Mouse (Mus musculus) midbrain, embryonic 11.5 days (tissue): ENCODE results near the gene Dnase2b. TPM values are rescaled to one million over a fixed set of nuclear protein-coding genes. Genes with fewer than 3 reads are reported as not detected.

Source experiments
- ATAC-seq: fragments of 200-750 bp; cut with Nextera tagmentation; 2 replicates; pipeline ENCODE4 v1.8.0; 2017; ENCODE audit warnings: moderate TSS enrichment, moderate library complexity; ENCODE audit not compliant: low FRiP score
- DNase-seq: peaks from one replicate; pipeline ENCODE4 v3.0.0; 2015; ENCODE audit warnings: low spot score; ENCODE audit errors: missing footprints
- H3K27ac ChIP-seq: fragments of 300-500 bp; sonication (generic); 2 replicates; pipeline ENCODE4 v1.5.1; 2014; ENCODE audit warnings: low read depth, low read length
- H3K27me3 ChIP-seq: fragments of 300-500 bp; sonication (generic); 2 replicates; pipeline ENCODE4 v1.6.1; 2014; ENCODE audit warnings: mild to moderate bottlenecking, low read length, moderate library complexity, mixed read lengths; ENCODE audit not compliant: control insufficient read depth, insufficient read depth
- H3K36me3 ChIP-seq: fragments of 300-500 bp; sonication (generic); 2 replicates; pipeline ENCODE4 v1.6.1; 2014; ENCODE audit warnings: mild to moderate bottlenecking, low read length, moderate library complexity, mixed read lengths; ENCODE audit not compliant: control insufficient read depth, insufficient read depth
- H3K4me1 ChIP-seq: fragments of 300-500 bp; sonication (generic); 2 replicates; pipeline ENCODE4 v1.6.1; 2014; ENCODE audit warnings: low read length; ENCODE audit not compliant: control insufficient read depth, insufficient read depth
- H3K4me2 ChIP-seq: fragments of 300-500 bp; sonication (generic); 2 replicates; pipeline ENCODE4 v1.6.1; 2014; ENCODE audit warnings: mild to moderate bottlenecking, moderate library complexity
- H3K4me3 ChIP-seq: fragments of 300-500 bp; sonication (generic); 2 replicates; pipeline ENCODE4 v1.5.1; 2014; ENCODE audit warnings: low read depth, low read length
- H3K9ac ChIP-seq: fragments of 300-500 bp; sonication (generic); 2 replicates; pipeline ENCODE4 v1.6.1; 2014; ENCODE audit warnings: low read length
- H3K9me3 ChIP-seq: fragments of 300-500 bp; sonication (generic); 2 replicates; pipeline ENCODE4 v1.6.1; 2016; ENCODE audit warnings: low read length; ENCODE audit not compliant: control insufficient read depth
- WGBS: fragments of 180-500 bp; shearing (Covaris S2); extraction: QIAGEN DNeasy Blood & Tissue Kit; methylation state at CpG from one replicate; pipeline ENCODE4 v1.1.7; 2014; 5-methylcytosine and 5-hydroxymethylcytosine counted together
- polyA plus RNA-seq: library from polyadenylated mRNA; unstranded; fragments of >200 nt; fragmentation: Nextera tagmentation; extraction: Ambion mirVana; gene quantifications from 2 replicates; pipeline ENCODE4 v1.2.1, GENCODE M21; 2014

The Dnase2b gene
- polyA plus RNA-seq, 1 experiment from 2014 or later: not detected

DNA sequence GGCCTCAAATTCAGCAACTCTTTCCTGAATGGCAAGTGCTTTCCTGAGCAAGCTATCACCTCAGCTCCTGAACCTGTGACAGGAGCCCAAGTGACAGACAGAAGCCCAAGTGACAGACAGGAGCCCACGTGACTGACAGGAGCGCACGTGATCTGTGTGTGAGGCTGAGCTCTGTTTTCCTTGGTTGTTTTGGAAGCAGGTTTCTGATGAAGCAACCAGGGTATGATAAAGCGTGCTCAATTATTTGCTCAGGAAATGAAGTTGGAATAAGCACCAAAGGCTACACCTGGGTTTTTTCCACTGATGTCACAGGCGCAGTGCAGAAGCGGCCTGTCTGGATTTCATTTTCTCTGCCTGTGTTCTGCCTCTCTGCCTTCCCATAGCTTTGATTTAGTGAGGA is 25.9 kb downstream of the Dnase2b start:
- DNase-seq: no peak
- Histone ChIP-seq H3K27me3 (no peaks in the 10 kb centered on the region), H3K4me1 (no peaks in the 10 kb centered on the region), H3K4me2 (no peak overlapping the region), H3K9ac (no peak overlapping the region), H3K36me3 (no peaks in the 10 kb centered on the region), H3K4me3 (no peak overlapping the region), H3K9me3 (no peaks in the 10 kb centered on the region), H3K27ac (no peak overlapping the region)
- no peak for ATAC-seq
- WGBS: 84% methylated on average over 6 of the region's 6 CpGs

- DNase-seq (no peak), ATAC-seq (no peak)
- Histone ChIP-seq H3K9ac (no peak overlapping the region), H3K9me3 (no peaks in the 10 kb centered on the region), H3K36me3 (no peaks in the 10 kb centered on the region), H3K27me3 (no peaks in the 10 kb centered on the region), H3K4me2 (no peak overlapping the region), H3K4me3 (no peak overlapping the region), H3K4me1 (no peaks in the 10 kb centered on the region), H3K27ac (no peak overlapping the region)
- 94% methylated on average over 14 of the region's 14 CpGs for WGBS
Observed at GRCm38 (mm10) chr3:146586616-146587015, 28.8 kb downstream of the Dnase2b start.

DNA sequence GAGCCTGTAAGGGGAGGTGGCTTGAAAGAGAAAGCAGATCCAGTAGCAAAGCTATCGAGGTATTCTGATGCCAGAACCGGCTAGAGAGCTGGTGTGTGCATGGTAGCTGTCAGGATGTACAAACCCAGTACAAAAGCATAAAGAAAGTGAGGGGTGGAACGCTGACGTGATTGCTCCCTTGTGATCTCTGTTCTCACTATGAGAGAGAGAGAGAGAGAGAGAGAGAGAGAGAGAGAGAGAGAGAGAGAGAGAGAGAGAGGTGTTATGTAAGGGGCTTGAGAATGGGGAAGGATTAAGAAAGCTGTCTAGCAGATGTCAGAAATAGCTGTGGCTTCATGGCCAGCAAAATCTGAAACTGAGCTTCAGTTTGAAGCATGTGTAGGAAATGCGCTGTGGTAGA is 31.5 kb downstream of the Dnase2b start:
- Histone ChIP-seq H3K9ac (no peak overlapping the region), H3K27ac (no peak overlapping the region), H3K4me3 (no peak overlapping the region), H3K27me3 (no peaks in the 10 kb centered on the region), H3K4me1 (no peaks in the 10 kb centered on the region), H3K9me3 (no peaks in the 10 kb centered on the region), H3K4me2 (no peak overlapping the region), H3K36me3 (no peaks in the 10 kb centered on the region)
- WGBS: 71% methylated on average over 5 of the region's 5 CpGs
- ATAC-seq (no peak), DNase-seq (no peak)

DNA sequence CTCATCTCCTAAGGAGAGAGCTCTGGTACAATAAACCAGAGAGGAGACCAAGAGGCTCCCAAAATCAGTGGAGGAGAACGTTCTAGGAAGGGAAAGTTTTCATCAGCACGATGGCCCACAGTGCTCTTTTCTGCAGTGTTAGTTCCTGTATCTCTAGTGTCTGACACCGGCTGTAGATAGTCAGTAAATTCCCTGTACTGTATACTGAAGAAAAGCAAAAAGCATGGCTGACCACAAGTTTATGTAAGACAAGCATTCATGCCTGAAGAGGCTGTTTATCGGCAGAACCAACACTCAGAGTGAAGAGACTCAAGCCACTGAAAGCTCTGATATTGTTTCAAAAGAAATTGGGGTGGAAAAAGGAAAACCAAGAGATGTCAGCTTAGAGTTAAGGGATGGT is 31.9 kb downstream of the Dnase2b start:
- Histone ChIP-seq H3K9me3 (no peaks in the 10 kb centered on the region), H3K4me2 (no peak overlapping the region), H3K36me3 (no peaks in the 10 kb centered on the region), H3K9ac (no peak overlapping the region), H3K27me3 (no peaks in the 10 kb centered on the region), H3K27ac (no peak overlapping the region), H3K4me3 (no peak overlapping the region), H3K4me1 (no peaks in the 10 kb centered on the region)
- ATAC-seq (no peak), DNase-seq (peak; percentile 14)
- WGBS: 88% methylated on average over 4 of the region's 4 CpGs

DNA sequence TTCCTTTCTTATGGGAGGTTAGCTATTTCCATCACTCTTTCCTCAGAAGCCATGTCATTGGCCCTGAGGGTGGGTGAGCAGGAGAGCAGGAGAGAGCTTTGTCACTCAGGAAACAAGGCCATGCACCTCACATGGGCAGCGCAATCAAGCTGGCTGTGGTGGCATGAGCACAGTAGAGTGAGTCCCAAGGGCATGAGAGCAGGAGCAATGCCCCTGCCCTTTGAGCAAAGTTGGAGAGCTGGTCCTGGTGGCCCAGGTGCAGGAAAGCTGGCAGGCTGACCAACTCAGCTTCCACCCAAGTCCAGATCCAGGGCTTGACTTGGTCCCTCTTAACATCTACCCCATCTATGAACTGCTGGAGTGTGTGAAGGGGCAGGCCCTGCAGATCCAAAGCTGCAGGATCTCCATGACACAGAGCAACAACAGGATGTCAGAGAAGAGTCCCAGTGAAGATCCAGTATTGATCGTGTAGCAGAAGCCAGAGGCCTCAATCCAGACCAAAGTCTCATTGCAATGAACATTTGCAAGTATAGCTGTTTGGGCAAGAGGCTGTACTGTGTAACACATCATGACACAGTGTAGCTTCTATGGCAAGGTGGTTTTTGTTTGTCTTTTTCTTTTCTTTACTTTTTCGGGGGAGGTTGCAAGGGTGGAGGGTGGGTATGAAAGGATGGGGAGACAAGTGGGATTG is 35.2 kb downstream of the Dnase2b start:
- ATAC-seq (no peak), DNase-seq (no peak)
- Histone ChIP-seq H3K36me3 (no peaks in the 10 kb centered on the region), H3K9me3 (no peaks in the 10 kb centered on the region), H3K27me3 (no peaks in the 10 kb centered on the region), H3K27ac (no peak overlapping the region), H3K4me3 (no peak overlapping the region), H3K4me1 (no peaks in the 10 kb centered on the region), H3K4me2 (no peak overlapping the region), H3K9ac (no peak overlapping the region)
- 84% methylated on average over 3 of the region's 3 CpGs for WGBS

- no peak overlapping the region for H3K4me3 ChIP-seq
- ATAC-seq: no peak
- no peak overlapping the region for H3K27ac ChIP-seq
- 79% methylated on average over 2 of the region's 2 CpGs for WGBS
- H3K4me2 ChIP-seq: no peak overlapping the region
- DNase-seq: no peak
- H3K36me3 ChIP-seq: no peaks in the 10 kb centered on the region
- no peak overlapping the region for H3K9ac ChIP-seq
- no peaks in the 10 kb centered on the region for H3K27me3 ChIP-seq
- H3K4me1 ChIP-seq: no peaks in the 10 kb centered on the region
- no peaks in the 10 kb centered on the region for H3K9me3 ChIP-seq
Observed at GRCm38 (mm10) chr3:146577591-146577990, 37.8 kb downstream of the Dnase2b start.

- ATAC-seq (no peak), DNase-seq (no peak)
- Histone ChIP-seq H3K4me3 (no peak overlapping the region), H3K27ac (no peak overlapping the region), H3K36me3 (no peaks in the 10 kb centered on the region), H3K27me3 (no peaks in the 10 kb centered on the region), H3K9me3 (no peaks in the 10 kb centered on the region), H3K4me1 (no peaks in the 10 kb centered on the region), H3K4me2 (no peak overlapping the region), H3K9ac (no peak overlapping the region)
- 77% methylated on average over 1 of the region's 1 CpGs for WGBS
Observed at GRCm38 (mm10) chr3:146571341-146571740, 44.1 kb downstream of the Dnase2b start.

- H3K27ac ChIP-seq: no peak overlapping the region
- H3K4me1 ChIP-seq: no peaks in the 10 kb centered on the region
- 88% methylated on average over 6 of the region's 6 CpGs for WGBS
- no peaks in the 10 kb centered on the region for H3K9me3 ChIP-seq
- no peak overlapping the region for H3K4me3 ChIP-seq
- no peak overlapping the region for H3K4me2 ChIP-seq
- no peak overlapping the region for H3K9ac ChIP-seq
- no peak for DNase-seq
- H3K36me3 ChIP-seq: no peaks in the 10 kb centered on the region
- H3K27me3 ChIP-seq: no peaks in the 10 kb centered on the region
- no peak for ATAC-seq
Observed at GRCm38 (mm10) chr3:146570939-146571338, 44.5 kb downstream of the Dnase2b start.

GRCm38 (mm10) chr3:146570148-146570782 is 45.1 kb downstream of the Dnase2b start, which contains the start of gene Uox:
TSS of gene Uox (plus strand) at chr3:146570426.
- H3K27me3 ChIP-seq: no peaks in the 10 kb centered on the region
- DNase-seq (no peak), ATAC-seq (no peak)
- no peaks in the 10 kb centered on the region for H3K36me3 ChIP-seq
- no peaks in the 10 kb centered on the region for H3K4me1 ChIP-seq
- WGBS: 87% methylated on average over 10 of the region's 10 CpGs
- no peak within 1 kb of the TSS for H3K27ac ChIP-seq
- no peaks in the 10 kb centered on the region for H3K9me3 ChIP-seq
- H3K4me3 ChIP-seq: no peak within 1 kb of the TSS
- H3K9ac ChIP-seq: no peak within 1 kb of the TSS
- H3K4me2 ChIP-seq: no peak within 1 kb of the TSS
